Mouse (Mus musculus) cerebellum, adult 2 months (tissue): Measurements from ENCODE around the gene Hivep2.

Experiments
- CTCF ChIP-seq: fragments of 200-500 bp; IDR thresholded peaks from 2 replicates; pipeline ENCODE4 v1.5.1; 2011; ENCODE audit warnings: low read depth, mild to moderate bottlenecking, control low read depth, low read length, moderate library complexity, borderline replicate concordance; ENCODE audit not compliant: insufficient read depth
- POLR2A ChIP-seq: fragments of 200-500 bp; IDR thresholded peaks from 2 replicates; pipeline ENCODE4 v1.6.1; 2011; ENCODE audit warnings: low read length, control low read depth, borderline replicate concordance; ENCODE audit not compliant: insufficient read depth

- TF ChIP-seq CTCF (no peak), POLR2A (no peak)
These were observed 63.1 kb downstream of the Hivep2 start for GRCm38 (mm10) chr10:14028956-14029355.
